Mouse (Mus musculus) E14TG2a.4 (cell line): ENCODE measurements around the gene Styxl1.

Experiments
- CTCF ChIP-seq: conservative IDR thresholded peaks from 2 replicates; pipeline ENCODE4 v1.5.1; 2014; ENCODE audit warnings: low read length
- NANOG ChIP-seq: IDR thresholded peaks from 2 replicates; pipeline ENCODE4 v1.6.1; 2014; ENCODE audit warnings: borderline replicate concordance, low read length, mixed read lengths
- POU5F1 ChIP-seq: IDR thresholded peaks from 2 replicates; pipeline ENCODE4 v1.6.1; 2014; ENCODE audit warnings: low read length, borderline replicate concordance

- no peak for TF ChIP-seq CTCF
- TF ChIP-seq POU5F1, result no peak
- TF ChIP-seq NANOG, result no peak
Observed at GRCm38 (mm10) chr5:135727871-135728270, 50.3 kb downstream of the Styxl1 start.
